Mouse (Mus musculus) thymus, postnatal 4 days (tissue): Measurements from ENCODE around the gene Rcl1.

ENCODE experiments used
- DNase-seq: peaks from one replicate; pipeline ENCODE4 v3.0.0; 2021

Rcl1 gene

DNA sequence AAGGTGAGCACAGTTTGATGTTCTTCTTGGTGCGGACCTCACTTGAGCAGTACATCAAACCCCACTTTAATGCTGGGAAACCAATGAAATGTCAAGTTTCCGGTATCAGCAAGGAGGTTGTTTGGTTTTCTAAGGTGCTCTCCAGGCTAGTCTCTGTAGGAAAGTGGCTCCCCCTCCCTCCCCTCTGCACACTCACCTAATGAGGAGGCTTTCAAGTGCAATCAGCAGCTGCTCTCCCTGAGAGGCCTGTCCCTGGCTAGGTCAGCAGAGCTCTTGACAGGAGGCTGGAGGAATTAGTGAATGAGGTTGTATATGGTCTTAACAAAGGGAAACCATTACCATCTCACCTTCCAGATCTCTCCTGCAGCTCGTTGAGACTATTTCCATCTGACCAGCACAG is 54.4 kb downstream of the Rcl1 start:
- no peak for DNase-seq

- no peak for DNase-seq
Observed at GRCm38 (mm10) chr19:29156417-29156816, 55.2 kb downstream of the Rcl1 start.

- no peak for DNase-seq
Observed at GRCm38 (mm10) chr19:29157678-29158466, 56.7 kb downstream of the Rcl1 start.

GRCm38 (mm10) chr19:29158486-29158885 is 57.3 kb downstream of the Rcl1 start:
- DNase-seq: no peak

- no peak for DNase-seq
Observed at GRCm38 (mm10) chr19:29163817-29164527, 62.8 kb downstream of the Rcl1 start.

DNA sequence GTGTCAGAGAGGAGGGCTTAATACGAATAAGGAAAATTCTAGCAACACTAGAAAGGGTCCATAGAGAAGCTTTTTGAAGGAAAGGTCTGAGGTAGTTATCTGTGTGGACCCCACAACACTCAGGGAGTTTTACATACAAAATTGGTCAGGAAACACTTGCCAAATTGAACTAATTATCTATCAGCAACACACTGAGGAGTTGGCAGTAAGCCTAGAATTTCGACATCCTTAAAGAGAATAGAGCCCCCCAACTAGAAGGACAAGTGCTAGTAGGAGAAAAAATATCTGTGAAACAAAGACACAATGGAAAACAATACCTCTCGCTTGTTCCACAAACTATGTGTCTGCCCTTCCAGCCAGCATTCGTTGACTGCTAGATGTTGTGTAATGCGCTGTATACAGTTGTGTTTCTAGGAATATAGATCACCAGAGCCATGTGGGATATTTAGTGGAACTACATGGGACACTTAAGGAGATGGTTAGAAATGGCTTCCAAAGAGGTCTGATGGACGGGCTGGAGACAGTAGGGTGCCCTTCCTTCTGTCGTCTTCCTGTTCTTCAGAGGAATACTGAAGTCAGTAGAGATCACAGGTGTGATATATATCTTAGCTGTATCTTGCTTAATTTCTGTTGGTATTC is 63.5 kb downstream of the Rcl1 start:
- no peak for DNase-seq

DNA sequence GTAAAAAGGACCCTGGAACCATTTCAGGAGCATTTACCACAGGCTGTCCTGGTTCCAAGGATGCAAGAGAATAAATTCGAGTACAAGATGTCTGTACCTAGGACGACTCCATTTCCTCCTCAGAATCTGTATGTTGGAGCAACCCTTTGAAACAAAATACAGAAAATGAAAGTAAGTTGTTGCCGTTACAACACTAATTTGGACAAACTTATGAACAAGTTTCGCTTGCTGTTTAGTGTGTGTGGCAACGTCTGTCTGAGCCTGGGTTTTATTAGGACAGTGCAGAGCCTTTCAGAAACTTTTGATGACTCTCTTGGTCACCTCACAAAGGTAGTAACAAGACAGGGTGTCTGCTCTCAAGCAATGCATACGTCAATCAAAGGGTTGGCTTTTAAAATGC is 66.8 kb downstream of the Rcl1 start:
- DNase-seq: no peak

GRCm38 (mm10) chr19:29180336-29180735 is 79.2 kb downstream of the Rcl1 start:
- DNase-seq: no peak

GRCm38 (mm10) chr19:29182166-29182565 is 81.0 kb downstream of the Rcl1 start:
- no peak for DNase-seq

DNA sequence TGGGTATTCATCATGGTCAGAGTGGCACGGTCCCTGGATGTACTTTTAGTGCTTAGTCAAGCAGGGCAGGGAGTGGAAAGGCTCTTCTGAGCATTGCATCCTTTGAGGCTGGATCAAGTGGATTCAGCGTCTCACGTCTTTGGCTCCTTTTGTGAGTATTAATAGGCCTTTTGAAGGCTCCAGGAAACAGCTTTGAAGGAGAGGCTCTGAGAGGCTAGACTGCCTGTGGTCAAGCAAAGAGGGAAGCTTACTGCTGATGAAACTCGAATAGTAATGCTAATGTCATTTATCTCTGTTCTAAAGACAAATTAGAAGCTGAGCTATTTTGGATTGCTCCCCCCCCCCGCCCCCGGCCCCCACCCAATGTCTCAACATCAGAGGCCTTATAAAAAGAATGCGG is 83.9 kb downstream of the Rcl1 start:
- no peak for DNase-seq

GRCm38 (mm10) chr19:29185552-29186232 is 84.5 kb downstream of the Rcl1 start:
- no peak for DNase-seq

DNA sequence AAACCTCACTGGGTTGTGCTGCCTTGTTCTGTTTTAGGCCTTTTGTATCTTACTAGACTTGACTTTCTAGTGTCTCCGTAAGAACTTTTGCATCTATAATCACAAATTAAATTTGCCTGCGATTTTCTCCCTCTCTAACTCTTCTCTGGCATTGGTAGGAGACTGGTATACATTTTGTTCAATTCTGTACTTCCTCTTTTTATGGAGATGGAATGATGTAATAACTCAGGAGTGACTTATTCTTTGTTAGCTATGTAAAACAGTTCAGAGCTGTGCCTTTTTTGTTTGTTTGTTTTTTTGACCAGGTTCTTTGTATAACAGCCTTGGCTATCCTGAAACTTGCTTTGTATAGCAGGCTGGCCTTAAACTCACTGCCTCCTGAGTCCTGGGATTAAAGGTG is 87.7 kb downstream of the Rcl1 start:
- no peak for DNase-seq
